Mouse (Mus musculus) liver, embryonic 15.5 days (tissue): Measurements from ENCODE around the gene Adarb1. TPM values are rescaled to one million over a fixed set of nuclear protein-coding genes. Genes with fewer than 3 reads are reported as not detected.

ENCODE experiments used
- ATAC-seq: fragments of 200-750 bp; cut with Nextera tagmentation; 2 replicates; pipeline ENCODE4 v1.8.0; 2017; ENCODE audit warnings: moderate number of reproducible peaks, mild to moderate bottlenecking, moderate library complexity; ENCODE audit not compliant: insufficient read depth
- H3K27ac ChIP-seq: fragments of 300-500 bp; sonication (generic); replicated peaks from 2 replicates; pipeline ENCODE4 v1.5.1; 2015; ENCODE audit warnings: mild to moderate bottlenecking, inconsistent platforms
- H3K27me3 ChIP-seq: fragments of 300-500 bp; sonication (generic); 2 replicates; pipeline ENCODE4 v1.6.1; 2015; ENCODE audit warnings: mild to moderate bottlenecking, inconsistent platforms
- H3K36me3 ChIP-seq: fragments of 300-500 bp; sonication (generic); replicated peaks from 2 replicates; pipeline ENCODE4 v1.6.1; 2015; ENCODE audit warnings: moderate library complexity, mild to moderate bottlenecking, inconsistent platforms
- H3K4me1 ChIP-seq: fragments of 300-500 bp; sonication (generic); replicated peaks from 2 replicates; pipeline ENCODE4 v1.6.1; 2015; ENCODE audit warnings: inconsistent platforms
- H3K4me2 ChIP-seq: fragments of 300-500 bp; sonication (generic); 2 replicates; pipeline ENCODE4 v1.6.1; 2015; ENCODE audit warnings: moderate library complexity, mild to moderate bottlenecking, inconsistent platforms
- H3K4me3 ChIP-seq: fragments of 300-500 bp; sonication (generic); replicated peaks from 2 replicates; pipeline ENCODE4 v1.5.1; 2015; ENCODE audit warnings: mild to moderate bottlenecking, inconsistent platforms
- H3K9ac ChIP-seq: fragments of 300-500 bp; sonication (generic); 2 replicates; pipeline ENCODE4 v1.6.1; 2015; ENCODE audit warnings: moderate library complexity, mild to moderate bottlenecking, inconsistent platforms
- H3K9me3 ChIP-seq: fragments of 300-500 bp; sonication (generic); replicated peaks from 2 replicates; pipeline ENCODE4 v1.6.1; 2016; ENCODE audit warnings: inconsistent platforms
- WGBS: fragments of 180-500 bp; shearing (Covaris S2); methylation state at CpG from one replicate; pipeline ENCODE4 v1.1.7; 2015; ENCODE audit warnings: mixed read lengths; ENCODE audit not compliant: insufficient replicate concordance; 5-methylcytosine and 5-hydroxymethylcytosine counted together
- polyA plus RNA-seq: library from polyadenylated mRNA; unstranded; fragments of >200 nt; fragmentation: Nextera tagmentation; extraction: Ambion mirVana; gene quantifications from 2 replicates; pipeline ENCODE4 v1.2.1, GENCODE M21; 2015

Adarb1 gene
- polyA plus RNA-seq, 1 experiment from 2014 or later = 1.6 TPM

- WGBS = 62% methylated on average over 8 of the region's 8 CpGs
- Histone ChIP-seq H3K4me1 (no peaks in the 10 kb centered on the region), H3K9me3 (no peaks in the 10 kb centered on the region), H3K4me2 (no peak overlapping the region), H3K4me3 (no peak overlapping the region), H3K9ac (no peak overlapping the region), H3K27ac (no peak overlapping the region), H3K36me3 (no peaks in the 10 kb centered on the region), H3K27me3 (no peaks in the 10 kb centered on the region)
- ATAC-seq = no peak
Measured at GRCm38 (mm10) chr10:77383045-77383444, 35.0 kb downstream of the Adarb1 start.

GRCm38 (mm10) chr10:77381191-77381590, 36.9 kb downstream of the Adarb1 start:
- 36% methylated on average over 2 of the region's 2 CpGs for WGBS
- no peaks in the 10 kb centered on the region for H3K27me3 ChIP-seq
- no peaks in the 10 kb centered on the region for H3K9me3 ChIP-seq
- no peaks in the 10 kb centered on the region for H3K4me1 ChIP-seq
- no peak overlapping the region for H3K4me3 ChIP-seq
- H3K27ac ChIP-seq = no peak overlapping the region
- no peak for ATAC-seq
- no peak overlapping the region for H3K9ac ChIP-seq
- H3K36me3 ChIP-seq = no peaks in the 10 kb centered on the region
- H3K4me2 ChIP-seq = no peak overlapping the region

DNA sequence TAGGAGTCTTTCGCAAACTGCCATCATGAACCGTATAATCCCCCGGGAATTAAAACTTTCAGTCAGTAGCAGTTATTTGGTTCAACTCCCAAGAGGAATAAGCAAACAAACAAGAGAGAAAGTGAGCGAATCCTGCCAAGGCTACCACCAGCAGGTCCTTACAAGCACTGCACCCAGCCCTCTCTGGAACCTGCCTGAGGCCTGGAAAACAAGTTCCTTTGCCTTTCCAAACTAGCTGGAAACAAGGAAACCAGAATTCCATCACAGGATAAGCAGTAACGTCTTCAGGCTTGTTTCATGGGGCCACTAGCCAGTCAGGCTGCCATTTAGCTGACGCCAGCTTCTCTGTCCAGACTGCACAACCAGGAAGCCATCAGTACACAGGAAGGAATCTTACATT, 37.4 kb downstream of the Adarb1 start:
- Histone ChIP-seq H3K36me3 (no peaks in the 10 kb centered on the region), H3K4me3 (no peak overlapping the region), H3K27me3 (no peaks in the 10 kb centered on the region), H3K27ac (no peak overlapping the region), H3K9ac (no peak overlapping the region), H3K4me2 (no peak overlapping the region), H3K4me1 (no peaks in the 10 kb centered on the region), H3K9me3 (no peaks in the 10 kb centered on the region)
- WGBS = 65% methylated on average over 6 of the region's 6 CpGs
- no peak for ATAC-seq

- Histone ChIP-seq H3K9ac (no peak overlapping the region), H3K27me3 (no peaks in the 10 kb centered on the region), H3K4me2 (no peak overlapping the region), H3K9me3 (no peaks in the 10 kb centered on the region), H3K27ac (no peak overlapping the region), H3K36me3 (no peaks in the 10 kb centered on the region), H3K4me3 (no peak overlapping the region), H3K4me1 (no peaks in the 10 kb centered on the region)
- ATAC-seq = no peak
- WGBS = 84% methylated on average over 4 of the region's 4 CpGs
Measured at GRCm38 (mm10) chr10:77379199-77379598, 38.9 kb downstream of the Adarb1 start.

GRCm38 (mm10) chr10:77376056-77376455, 42.0 kb downstream of the Adarb1 start:
- Histone ChIP-seq H3K9me3 (no peaks in the 10 kb centered on the region), H3K4me1 (no peaks in the 10 kb centered on the region), H3K4me3 (no peak overlapping the region), H3K36me3 (no peaks in the 10 kb centered on the region), H3K4me2 (no peak overlapping the region), H3K27ac (no peak overlapping the region), H3K9ac (no peak overlapping the region), H3K27me3 (no peaks in the 10 kb centered on the region)
- 42% methylated on average over 1 of the region's 1 CpGs for WGBS
- ATAC-seq = no peak

DNA sequence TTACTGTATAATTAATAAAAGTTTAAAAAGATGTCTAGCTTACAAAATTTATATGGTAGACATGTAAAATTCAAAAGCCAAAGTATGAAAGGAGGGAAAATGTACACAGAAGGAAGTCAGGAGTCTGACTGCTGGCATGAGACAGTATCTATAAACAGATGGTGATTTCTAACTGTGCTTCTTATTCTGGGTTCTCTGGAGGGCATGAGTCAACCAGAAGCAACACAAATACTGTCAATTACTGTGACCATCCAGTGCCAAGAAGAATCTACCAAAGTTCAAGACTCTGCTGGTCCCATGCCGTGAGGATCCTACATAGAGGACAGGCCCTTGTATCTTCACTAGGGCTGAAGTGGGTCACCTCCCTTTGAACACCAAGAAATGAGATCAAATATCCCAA, 43.1 kb downstream of the Adarb1 start:
- no peaks in the 10 kb centered on the region for H3K9me3 ChIP-seq

GRCm38 (mm10) chr10:77374407-77374806, 43.7 kb downstream of the Adarb1 start:
- H3K9ac ChIP-seq = no peak overlapping the region
- ATAC-seq = no peak
- 63% methylated on average over 5 of the region's 5 CpGs for WGBS
- no peaks in the 10 kb centered on the region for H3K27me3 ChIP-seq
- H3K4me2 ChIP-seq = no peak overlapping the region
- H3K27ac ChIP-seq = no peak overlapping the region
- no peaks in the 10 kb centered on the region for H3K36me3 ChIP-seq
- no peak overlapping the region for H3K4me3 ChIP-seq
- H3K4me1 ChIP-seq = no peaks in the 10 kb centered on the region
- no peaks in the 10 kb centered on the region for H3K9me3 ChIP-seq

More for the DNA sequence above, 43.1 kb downstream of the Adarb1 start:
- H3K4me3 ChIP-seq = no peak overlapping the region
- 71% methylated on average over 1 of the region's 1 CpGs for WGBS
- no peak for ATAC-seq
- H3K36me3 ChIP-seq = no peaks in the 10 kb centered on the region
- H3K27ac ChIP-seq = no peak overlapping the region
- H3K4me2 ChIP-seq = no peak overlapping the region
- no peak overlapping the region for H3K9ac ChIP-seq
- H3K4me1 ChIP-seq = no peaks in the 10 kb centered on the region
- H3K27me3 ChIP-seq = no peaks in the 10 kb centered on the region

DNA sequence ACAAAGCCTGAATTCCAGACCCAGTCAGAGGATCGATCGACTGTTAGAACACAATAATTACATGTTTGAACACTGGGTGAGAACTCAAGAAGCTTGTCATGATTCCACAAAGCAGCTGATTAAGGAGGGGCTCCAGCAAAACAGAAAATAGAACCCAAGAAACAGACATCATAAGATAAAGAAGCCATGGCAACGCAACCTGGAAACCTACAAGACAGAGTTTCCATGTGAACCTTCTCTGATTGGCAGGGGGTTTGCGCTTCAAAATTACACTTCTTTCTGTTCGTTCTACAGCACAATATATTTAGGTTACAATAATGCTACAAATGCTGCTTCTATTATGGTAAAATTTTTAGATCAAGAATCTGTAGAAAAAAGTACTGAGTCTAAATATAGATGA, 47.9 kb downstream of the Adarb1 start:
- ATAC-seq = no peak
- H3K27me3 ChIP-seq = no peaks in the 10 kb centered on the region
- H3K4me2 ChIP-seq = no peak overlapping the region
- H3K9ac ChIP-seq = no peak overlapping the region
- H3K4me1 ChIP-seq = no peaks in the 10 kb centered on the region
- H3K4me3 ChIP-seq = no peak overlapping the region
- no peaks in the 10 kb centered on the region for H3K9me3 ChIP-seq
- no peak overlapping the region for H3K27ac ChIP-seq
- WGBS = 67% methylated on average over 5 of the region's 5 CpGs
- H3K36me3 ChIP-seq = no peaks in the 10 kb centered on the region

DNA sequence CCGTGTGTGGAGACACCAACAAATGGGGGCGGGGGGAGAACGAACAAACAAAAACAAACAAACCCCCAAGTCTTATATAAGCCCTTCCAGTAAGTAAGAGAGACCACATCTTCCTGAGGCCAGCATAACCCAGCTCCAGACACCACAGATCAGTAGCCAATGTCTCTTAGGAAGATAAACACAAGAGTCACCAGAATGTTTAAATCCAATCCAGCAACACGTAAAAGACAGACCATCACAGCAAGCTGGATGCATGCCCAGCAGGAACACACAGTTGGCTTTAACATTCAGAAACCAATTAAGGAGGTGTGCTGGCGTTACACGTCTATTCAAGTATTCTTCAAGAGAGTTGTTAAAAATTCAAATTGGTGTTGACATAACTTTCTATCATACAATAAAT, 50.1 kb downstream of the Adarb1 start:
- Histone ChIP-seq H3K4me3 (no peak overlapping the region), H3K4me2 (no peak overlapping the region), H3K9ac (no peak overlapping the region), H3K36me3 (no peaks in the 10 kb centered on the region), H3K27me3 (no peaks in the 10 kb centered on the region), H3K9me3 (no peaks in the 10 kb centered on the region), H3K27ac (no peak overlapping the region), H3K4me1 (no peaks in the 10 kb centered on the region)
- 51% methylated on average over 6 of the region's 6 CpGs for WGBS
- no peak for ATAC-seq

- no peaks in the 10 kb centered on the region for H3K36me3 ChIP-seq
- no peaks in the 10 kb centered on the region for H3K27me3 ChIP-seq
- H3K27ac ChIP-seq = no peak overlapping the region
- H3K4me2 ChIP-seq = no peak overlapping the region
- WGBS = 36% methylated on average over 4 of the region's 4 CpGs
- H3K9me3 ChIP-seq = no peaks in the 10 kb centered on the region
- ATAC-seq = no peak
- H3K4me3 ChIP-seq = no peak overlapping the region
- no peak overlapping the region for H3K9ac ChIP-seq
- no peaks in the 10 kb centered on the region for H3K4me1 ChIP-seq
Measured at GRCm38 (mm10) chr10:77366959-77367358, 51.1 kb downstream of the Adarb1 start.

DNA sequence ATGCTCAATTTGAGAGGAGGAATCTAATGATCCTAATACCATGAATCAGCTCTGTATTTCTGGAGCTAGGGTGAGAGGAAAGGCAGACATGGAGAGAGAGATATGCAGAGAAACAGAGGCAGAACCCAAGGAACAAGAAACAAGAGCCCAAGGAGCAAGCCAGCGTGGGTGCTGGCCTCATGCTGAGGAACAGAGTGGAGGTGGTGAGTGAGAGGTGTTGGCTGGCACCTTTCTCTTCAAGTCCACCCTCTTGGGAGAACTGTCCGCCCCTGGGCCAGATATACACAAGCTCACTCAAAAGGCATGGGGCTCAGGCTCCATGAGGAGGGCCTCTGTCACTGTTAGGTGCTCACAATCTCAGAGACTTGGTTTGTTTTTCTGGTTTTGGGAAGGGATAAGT, 52.9 kb downstream of the Adarb1 start:
- no peaks in the 10 kb centered on the region for H3K36me3 ChIP-seq
- no peak overlapping the region for H3K9ac ChIP-seq
- H3K4me2 ChIP-seq = no peak overlapping the region
- H3K4me1 ChIP-seq = no peaks in the 10 kb centered on the region
- no peaks in the 10 kb centered on the region for H3K9me3 ChIP-seq
- 49% methylated on average over 2 of the region's 2 CpGs for WGBS
- no peaks in the 10 kb centered on the region for H3K27me3 ChIP-seq
- H3K27ac ChIP-seq = no peak overlapping the region
- no peak overlapping the region for H3K4me3 ChIP-seq
- ATAC-seq = no peak

DNA sequence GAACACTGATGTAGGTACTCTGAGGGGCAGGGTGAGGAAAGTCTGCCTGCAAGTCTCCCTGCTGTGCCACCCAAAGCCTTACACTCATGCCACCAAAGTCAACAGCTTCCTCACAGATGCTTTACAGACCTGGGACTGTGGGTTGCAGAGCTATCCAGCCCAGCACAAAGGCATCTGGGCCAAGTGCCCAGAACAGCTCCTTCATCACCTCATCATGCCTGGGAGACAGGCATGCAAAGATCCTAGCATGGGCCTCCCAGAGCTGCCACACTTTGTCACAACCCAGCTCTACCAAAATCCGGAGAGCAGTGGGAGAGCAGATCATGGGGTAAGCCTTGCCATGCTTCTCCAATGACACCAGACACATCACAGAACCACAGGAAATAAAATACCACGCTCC, 57.6 kb downstream of the Adarb1 start:
- Histone ChIP-seq H3K27me3 (no peaks in the 10 kb centered on the region), H3K4me2 (no peak overlapping the region), H3K4me1 (no peaks in the 10 kb centered on the region), H3K9me3 (no peaks in the 10 kb centered on the region), H3K4me3 (no peak overlapping the region), H3K27ac (no peak overlapping the region), H3K9ac (no peak overlapping the region), H3K36me3 (no peaks in the 10 kb centered on the region)
- 39% methylated on average over 2 of the region's 2 CpGs for WGBS
- no peak for ATAC-seq
